Mouse (Mus musculus) embryonic facial prominence, embryonic 14.5 days (tissue): Measurements from ENCODE around the gene Gcsh. TPM values are rescaled to one million over a fixed set of nuclear protein-coding genes. Genes with fewer than 3 reads are reported as not detected.

Experiments
- ATAC-seq: fragments of 200-750 bp; cut with Nextera tagmentation; 2 replicates; pipeline ENCODE4 v1.8.0; 2017; ENCODE audit warnings: low read depth, moderate number of reproducible peaks, moderate TSS enrichment
- DNase-seq: peaks from one replicate; pipeline ENCODE4 v3.0.0-alpha.2; 2015; ENCODE audit warnings: low spot score
- H3K27ac ChIP-seq: fragments of 300-500 bp; sonication (generic); replicated peaks from 2 replicates; pipeline ENCODE4 v1.5.1; 2014; ENCODE audit warnings: low read depth, mild to moderate bottlenecking, low read length, moderate library complexity
- H3K27me3 ChIP-seq: fragments of 300-500 bp; sonication (generic); replicated peaks from 2 replicates; pipeline ENCODE4 v1.6.1; 2014; ENCODE audit warnings: low read length; ENCODE audit not compliant: control insufficient read depth, insufficient read depth
- H3K36me3 ChIP-seq: fragments of 300-500 bp; sonication (generic); 2 replicates; pipeline ENCODE4 v1.6.1; 2014; ENCODE audit warnings: low read length, mixed read lengths; ENCODE audit not compliant: control insufficient read depth, insufficient read depth
- H3K4me1 ChIP-seq: fragments of 300-500 bp; sonication (generic); 2 replicates; pipeline ENCODE4 v1.6.1; 2014; ENCODE audit warnings: antibody characterized with exemption, low read length; ENCODE audit not compliant: control insufficient read depth, insufficient read depth
- H3K4me2 ChIP-seq: fragments of 300-500 bp; sonication (generic); 2 replicates; pipeline ENCODE4 v1.6.1; 2014; ENCODE audit warnings: low read depth, mild to moderate bottlenecking, low read length, moderate library complexity, mixed read lengths
- H3K4me3 ChIP-seq: fragments of 300-500 bp; sonication (generic); 2 replicates; pipeline ENCODE4 v1.5.1; 2014; ENCODE audit warnings: low read depth, mild to moderate bottlenecking, low read length
- H3K9ac ChIP-seq: fragments of 300-500 bp; sonication (generic); 2 replicates; pipeline ENCODE4 v1.6.1; 2014; ENCODE audit warnings: low read depth, mild to moderate bottlenecking, low read length, moderate library complexity, mixed read lengths
- H3K9me3 ChIP-seq: fragments of 300-500 bp; sonication (generic); 2 replicates; pipeline ENCODE4 v1.6.1; 2016; ENCODE audit warnings: low read length; ENCODE audit not compliant: control insufficient read depth
- WGBS: fragments of 180-500 bp; shearing (Covaris S2); extraction: QIAGEN DNeasy Blood & Tissue Kit; methylation state at CpG from one replicate; pipeline ENCODE4 v1.1.7; 2014; 5-methylcytosine and 5-hydroxymethylcytosine counted together
- polyA plus RNA-seq: library from polyadenylated mRNA; unstranded; fragments of >200 nt; fragmentation: Nextera tagmentation; extraction: Ambion mirVana; gene quantifications from 2 replicates; pipeline ENCODE4 v1.2.1, GENCODE M21; 2014

The Gcsh gene
- polyA plus RNA-seq, 1 experiment from 2014 or later: 105 TPM

GRCm38 (mm10) chr8:116952428-116952827 lies 40.9 kb downstream of the Gcsh start:
- Histone ChIP-seq H3K4me1 (no peaks in the 10 kb centered on the region), H3K4me3 (no peak overlapping the region), H3K27me3 (no peaks in the 10 kb centered on the region), H3K9ac (no peak overlapping the region), H3K4me2 (no peak overlapping the region), H3K36me3 (peaks cover 45% of the 10 kb centered on the region), H3K27ac (no peak overlapping the region), H3K9me3 (no peaks in the 10 kb centered on the region)
- WGBS: 88% methylated on average over 8 of the region's 8 CpGs
- no peak for DNase-seq
- no peak for ATAC-seq

GRCm38 (mm10) chr8:116951778-116952177 lies 41.6 kb downstream of the Gcsh start:
- no peak overlapping the region for H3K27ac ChIP-seq
- H3K4me1 ChIP-seq: no peaks in the 10 kb centered on the region
- DNase-seq (no peak), ATAC-seq (no peak)
- H3K27me3 ChIP-seq: no peaks in the 10 kb centered on the region
- H3K9ac ChIP-seq: no peak overlapping the region
- H3K4me3 ChIP-seq: no peak overlapping the region
- no peak overlapping the region for H3K4me2 ChIP-seq
- WGBS: 85% methylated on average over 2 of the region's 2 CpGs
- no peaks in the 10 kb centered on the region for H3K9me3 ChIP-seq
- peaks cover 39% of the 10 kb centered on the region for H3K36me3 ChIP-seq

GRCm38 (mm10) chr8:116951369-116951768 lies 42.0 kb downstream of the Gcsh start:
- peak; percentile 69; the same call in 1 of the 2 replicates for ATAC-seq
- WGBS: 43% methylated on average over 5 of the region's 5 CpGs
- H3K27ac ChIP-seq: no peak overlapping the region

GRCm38 (mm10) chr8:116947589-116947988 lies 45.7 kb downstream of the Gcsh start:
- no peak for DNase-seq
- no peak overlapping the region for H3K27ac ChIP-seq
- H3K36me3 ChIP-seq: no peaks in the 10 kb centered on the region
- H3K4me1 ChIP-seq: 0 out of 2 replicates have a peak, but pooled peaks cover 6% of the 10 kb centered on the region
- no peaks in the 10 kb centered on the region for H3K27me3 ChIP-seq
- H3K4me3 ChIP-seq: no peak overlapping the region
- no peaks in the 10 kb centered on the region for H3K9me3 ChIP-seq
- no peak for ATAC-seq
- H3K4me2 ChIP-seq: no peak overlapping the region
- WGBS: 92% methylated on average over 7 of the region's 7 CpGs
- H3K9ac ChIP-seq: no peak overlapping the region

More at GRCm38 (mm10) chr8:116951369-116951768, 42.0 kb downstream of the Gcsh start:
- H3K4me1 ChIP-seq: no peaks in the 10 kb centered on the region
- DNase-seq: peak; percentile 78
- H3K27me3 ChIP-seq: no peaks in the 10 kb centered on the region
- no peak overlapping the region for H3K4me3 ChIP-seq
- peaks cover 35% of the 10 kb centered on the region for H3K36me3 ChIP-seq
- no peak overlapping the region for H3K9ac ChIP-seq
- H3K4me2 ChIP-seq: no peak overlapping the region
- H3K9me3 ChIP-seq: no peaks in the 10 kb centered on the region

GRCm38 (mm10) chr8:116946851-116947250 lies 46.5 kb downstream of the Gcsh start:
- H3K4me1 ChIP-seq: 0 out of 2 replicates have a peak, but pooled peaks cover 6% of the 10 kb centered on the region
- ATAC-seq: no peak
- no peak overlapping the region for H3K9ac ChIP-seq
- no peak overlapping the region for H3K27ac ChIP-seq
- H3K36me3 ChIP-seq: no peaks in the 10 kb centered on the region
- H3K27me3 ChIP-seq: no peaks in the 10 kb centered on the region
- no peak overlapping the region for H3K4me3 ChIP-seq
- no peaks in the 10 kb centered on the region for H3K9me3 ChIP-seq
- no peak for DNase-seq
- no peak overlapping the region for H3K4me2 ChIP-seq
- 87% methylated on average over 6 of the region's 6 CpGs for WGBS

GRCm38 (mm10) chr8:116946268-116946838 lies 47.0 kb downstream of the Gcsh start:
- no peak for DNase-seq
- H3K4me1 ChIP-seq: 0 out of 2 replicates have a peak, but pooled peaks cover 6% of the 10 kb centered on the region
- H3K9ac ChIP-seq: no peak overlapping the region
- H3K27ac ChIP-seq: no peak overlapping the region
- no peak for ATAC-seq
- no peaks in the 10 kb centered on the region for H3K36me3 ChIP-seq
- WGBS: 75% methylated on average over 21 of the region's 21 CpGs
- no peaks in the 10 kb centered on the region for H3K9me3 ChIP-seq
- no peaks in the 10 kb centered on the region for H3K27me3 ChIP-seq
- H3K4me3 ChIP-seq: no peak overlapping the region
- no peak overlapping the region for H3K4me2 ChIP-seq

- 76% methylated on average over 9 of the region's 9 CpGs for WGBS
- Histone ChIP-seq H3K27me3 (no peaks in the 10 kb centered on the region), H3K27ac (no peak overlapping the region), H3K9me3 (no peaks in the 10 kb centered on the region), H3K9ac (no peak overlapping the region), H3K4me1 (0 out of 2 replicates have a peak, but pooled peaks cover 6% of the 10 kb centered on the region), H3K4me3 (no peak overlapping the region), H3K4me2 (no peak overlapping the region), H3K36me3 (0 out of 2 replicates have a peak, but pooled peaks cover 9% of the 10 kb centered on the region)
- ATAC-seq (no peak), DNase-seq (no peak)
Observed at GRCm38 (mm10) chr8:116945169-116945910, 48.0 kb downstream of the Gcsh start.

- Histone ChIP-seq H3K4me2 (peak overlapping the region; percentile 85), H3K4me1 (0 out of 2 replicates have a peak, but pooled peaks cover 6% of the 10 kb centered on the region), H3K27ac (no peak overlapping the region), H3K4me3 (peak overlapping the region; percentile 88), H3K9ac (peak overlapping the region; percentile 89; the same call in 1 of the 2 replicates), H3K36me3 (peaks cover 9% of the 10 kb centered on the region; the same call in 1 of the 2 replicates), H3K27me3 (no peaks in the 10 kb centered on the region), H3K9me3 (no peaks in the 10 kb centered on the region)
- ATAC-seq (no peak), DNase-seq (no peak)
- 2% methylated on average over 4 of the region's 4 CpGs for WGBS
Observed at GRCm38 (mm10) chr8:116944385-116944696, 49.0 kb downstream of the Gcsh start.
